Mouse (Mus musculus) cerebellum, adult 9-10 months (tissue): ENCODE data around the gene Sept6.
A peak's percentile ranks its signal among the peaks of the same experiment; 100 is the strongest.

Experiments used
- DNase-seq: peaks from one replicate; pipeline ENCODE4 v3.0.0; 2022

Gene Sept6

DNA sequence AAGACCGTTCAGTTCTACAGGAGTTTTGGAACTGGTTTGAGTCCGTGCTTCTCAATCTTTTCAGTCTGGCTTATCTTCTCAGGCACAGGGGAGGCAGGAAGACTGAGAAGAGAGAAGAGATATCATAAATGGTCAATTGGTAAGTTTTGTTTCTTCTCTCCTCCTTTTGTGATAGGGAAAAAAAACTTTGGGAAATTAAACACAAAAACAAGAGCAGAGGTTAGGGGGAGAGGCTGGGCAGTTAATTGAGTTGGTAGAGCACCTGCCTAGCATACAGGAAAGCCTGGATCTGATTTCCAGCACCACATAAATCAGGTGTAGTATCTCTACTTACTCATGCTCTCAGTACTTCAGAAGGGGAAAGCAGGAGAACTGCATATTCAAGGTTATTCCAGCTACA, at the start of gene Sept6:
Gene Sept6, minus strand, starts transcription at position 101 of the 400 bp plus-strand sequence.
- no peak for DNase-seq

DNA sequence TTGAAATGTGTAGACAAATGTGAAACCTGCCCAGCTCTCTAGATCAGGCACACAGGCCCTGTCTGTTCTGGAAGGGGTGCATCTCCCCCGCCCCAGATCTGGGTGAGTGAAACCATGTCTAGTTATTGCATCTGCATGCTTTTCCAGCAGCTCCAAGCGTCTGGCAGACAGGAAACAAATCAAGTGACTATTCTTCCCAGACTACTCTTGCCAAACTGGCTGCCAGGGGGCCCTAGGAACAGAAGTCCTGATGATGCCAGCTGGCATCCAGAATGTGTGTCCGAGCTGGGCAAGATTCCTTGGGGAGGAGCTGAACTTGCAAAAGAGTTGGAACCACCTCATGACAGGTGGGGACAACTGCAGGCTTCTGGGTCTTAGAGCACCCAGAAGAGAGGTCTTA, 36.8 kb upstream of the Sept6 start:
- DNase-seq: no peak

DNA sequence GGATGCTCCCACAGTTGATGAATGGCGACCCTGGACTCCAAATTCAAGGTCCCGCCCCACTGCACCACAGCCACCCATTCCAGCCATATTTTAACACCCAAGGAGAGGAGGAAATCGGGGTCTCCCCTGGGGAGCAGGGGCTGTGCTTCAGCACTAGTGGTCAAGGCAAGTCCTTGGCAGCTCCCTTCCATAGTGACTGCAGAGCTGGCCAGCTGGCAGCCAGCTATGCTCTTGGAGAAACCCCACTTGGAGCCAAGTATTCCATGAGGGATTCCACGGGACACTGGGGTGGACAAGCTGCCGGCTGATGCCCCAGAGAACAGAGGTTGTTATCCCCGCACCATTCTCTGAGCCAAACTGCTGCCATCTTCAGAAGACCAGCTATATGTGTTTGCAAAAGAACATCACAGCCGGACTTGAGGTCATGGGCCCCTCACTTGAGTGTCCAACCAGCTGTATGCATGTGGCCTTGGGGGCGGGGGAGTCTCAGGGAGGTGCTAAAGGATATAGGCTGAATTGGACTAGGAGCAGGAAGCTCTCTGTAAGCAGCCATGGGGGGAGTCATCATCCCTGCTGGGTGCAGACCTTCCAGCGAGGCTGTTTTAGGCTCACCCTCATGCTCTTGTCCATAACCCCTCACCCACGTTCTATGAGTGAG, 32.2 kb upstream of the Sept6 start:
- no peak for DNase-seq

DNA sequence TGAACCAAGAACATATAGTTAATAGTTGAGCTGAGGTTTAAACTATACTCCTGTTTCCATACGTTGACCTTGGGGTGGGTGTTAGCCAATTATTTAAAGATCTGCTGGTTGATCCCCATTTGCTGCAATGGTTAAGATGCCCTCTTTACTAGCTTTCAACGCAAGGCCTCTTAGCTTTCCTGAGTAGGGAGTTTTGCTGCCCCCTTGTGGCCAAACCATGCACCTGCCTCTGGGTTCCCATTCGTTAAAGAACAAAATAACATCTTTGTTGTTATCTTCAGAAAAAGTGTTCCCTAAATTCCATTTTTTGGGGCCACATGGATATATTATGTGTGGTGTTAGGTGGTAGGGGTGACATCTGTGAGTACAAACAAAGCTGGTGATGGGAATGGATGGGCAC, 31.1 kb upstream of the Sept6 start:
- DNase-seq: peak; percentile 75

DNA sequence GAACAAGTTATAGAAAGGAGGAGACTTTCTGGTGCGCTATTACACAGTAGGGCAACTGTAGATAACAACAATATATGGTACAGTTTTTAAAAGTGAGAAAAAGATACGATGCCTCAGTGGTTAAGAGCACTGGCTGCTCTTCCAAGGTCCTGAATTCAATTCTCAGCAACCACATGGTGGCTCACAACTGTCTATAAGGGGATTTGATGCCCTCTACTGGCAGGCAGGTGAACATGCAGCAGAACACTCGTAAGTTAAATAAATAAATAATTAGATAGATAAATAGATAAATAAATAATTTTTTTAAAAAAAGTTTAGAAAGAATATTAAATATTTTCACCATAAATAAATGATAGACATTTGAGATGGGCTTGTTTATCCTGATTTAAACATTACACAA, 27.5 kb upstream of the Sept6 start:
- DNase-seq: peak; percentile 8

DNA sequence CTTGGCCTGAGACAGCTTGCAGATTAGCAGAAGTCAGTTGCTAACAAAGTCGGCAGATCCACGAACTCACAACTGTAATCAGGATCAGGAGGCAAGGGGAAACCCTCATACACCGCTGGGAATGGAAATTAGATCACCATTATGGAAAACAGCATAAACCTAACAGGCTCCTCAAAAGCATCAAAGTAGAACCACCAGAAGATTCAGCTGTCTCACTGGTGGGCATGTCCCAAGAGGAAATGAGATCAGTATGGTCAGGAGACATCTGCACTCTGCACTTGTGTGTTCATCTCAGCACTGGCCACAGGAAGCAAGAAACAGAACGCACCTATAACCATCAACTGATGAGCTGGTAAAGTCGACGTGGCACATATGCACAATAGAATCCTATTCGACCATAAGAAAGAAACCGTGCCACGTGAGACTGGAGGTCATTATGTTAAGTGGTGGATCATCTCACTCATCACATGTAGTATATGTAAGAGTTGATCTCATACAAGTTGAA, 26.6 kb upstream of the Sept6 start:
- no peak for DNase-seq

DNA sequence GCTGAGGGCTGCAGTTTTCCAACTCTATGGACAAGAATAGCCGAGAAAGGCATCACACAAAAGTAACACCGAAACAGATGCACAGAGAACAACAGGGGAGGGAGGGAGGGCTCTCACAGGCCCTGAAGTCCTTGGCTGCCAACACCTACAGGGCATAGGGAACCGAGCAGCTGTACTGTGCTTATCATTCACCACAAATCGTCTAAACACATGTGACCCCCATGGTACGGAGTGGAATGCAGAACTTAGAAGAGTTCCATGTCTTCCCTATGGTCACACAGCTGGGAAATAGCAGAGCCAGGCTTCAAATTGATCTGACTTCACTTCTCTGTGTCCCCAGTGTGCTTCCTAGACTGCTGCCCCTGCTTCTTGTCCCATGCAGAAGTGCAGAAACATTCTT, 22.3 kb upstream of the Sept6 start:
- DNase-seq: no peak

DNA sequence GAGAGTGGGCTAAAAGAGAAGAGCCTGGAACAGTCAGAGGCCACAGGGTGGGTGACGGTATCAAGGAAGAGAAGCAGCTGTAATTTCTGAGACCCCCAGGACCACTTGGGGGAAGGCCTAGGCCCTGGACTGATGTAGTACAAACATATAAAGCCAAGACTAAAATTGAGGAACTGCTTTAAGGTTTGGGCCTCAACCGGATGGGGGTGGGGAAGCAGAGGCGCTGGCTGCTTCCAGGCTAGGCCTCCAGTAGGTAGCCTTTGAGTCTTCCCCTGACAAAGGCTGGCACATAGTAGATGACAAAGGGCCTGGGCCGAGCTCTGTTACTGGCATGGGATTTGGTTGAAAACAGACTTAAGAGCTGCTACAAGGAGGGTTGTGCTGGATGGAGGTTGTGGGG, 555 bp downstream of the Sept6 start:
- no peak for DNase-seq

DNA sequence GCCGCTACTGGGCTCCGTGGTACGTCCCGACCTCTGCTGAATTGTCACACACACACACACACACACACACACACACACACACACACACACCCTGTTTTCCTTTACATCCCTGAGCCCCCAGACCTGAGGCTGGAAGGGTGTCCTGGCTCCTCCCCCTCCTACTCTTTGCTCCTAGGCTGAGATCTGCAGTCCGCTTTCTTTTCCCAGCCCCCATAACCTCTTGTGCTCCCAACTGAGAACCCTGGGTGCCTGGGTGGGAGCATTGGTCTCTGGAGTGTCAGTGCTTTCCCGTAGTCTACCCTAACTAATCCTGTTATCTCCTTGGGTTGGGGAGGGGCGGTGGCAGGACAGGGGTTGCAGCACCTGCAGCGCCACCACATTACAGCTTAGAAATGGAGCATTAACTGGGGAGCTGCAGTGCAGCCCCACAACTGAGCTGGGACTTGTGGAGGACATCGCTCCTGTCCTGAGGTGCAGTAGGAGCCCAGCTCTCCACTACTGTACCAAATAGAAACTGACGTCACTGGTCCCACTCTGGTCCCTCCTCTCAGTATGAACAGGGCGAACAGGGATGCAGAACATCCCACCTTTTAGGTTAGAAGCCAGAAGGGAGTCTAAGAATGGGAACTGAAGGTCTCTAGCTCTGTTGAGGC, 1.7 kb downstream of the Sept6 start:
- peak; percentile 53 for DNase-seq

DNA sequence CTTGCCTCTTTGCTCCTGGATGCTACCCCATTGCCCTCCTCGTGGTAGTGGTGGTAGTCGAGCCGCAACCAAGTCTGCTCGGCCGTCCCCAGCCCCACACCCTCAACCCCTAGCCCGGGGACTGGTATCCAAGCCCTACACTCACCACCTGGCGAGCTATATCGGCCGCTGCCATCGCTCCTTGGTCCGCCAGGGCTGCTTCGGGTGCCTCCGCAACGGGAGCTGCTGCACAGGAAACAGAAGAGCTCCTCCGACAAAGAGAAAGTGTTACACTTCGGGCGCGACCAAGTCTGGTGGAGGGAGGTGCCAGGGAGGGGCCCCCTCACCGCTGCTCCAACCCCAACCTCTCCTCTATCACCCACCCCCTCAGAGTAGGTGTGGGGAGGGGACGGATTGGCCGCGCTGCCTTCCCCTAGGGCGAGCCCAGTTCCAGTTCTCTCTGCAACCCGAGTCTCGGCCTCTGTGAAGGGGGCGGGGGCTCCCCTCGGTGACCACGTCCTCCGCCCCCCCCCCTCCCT, 2.3 kb downstream of the Sept6 start:
- peak; percentile 66 for DNase-seq

DNA sequence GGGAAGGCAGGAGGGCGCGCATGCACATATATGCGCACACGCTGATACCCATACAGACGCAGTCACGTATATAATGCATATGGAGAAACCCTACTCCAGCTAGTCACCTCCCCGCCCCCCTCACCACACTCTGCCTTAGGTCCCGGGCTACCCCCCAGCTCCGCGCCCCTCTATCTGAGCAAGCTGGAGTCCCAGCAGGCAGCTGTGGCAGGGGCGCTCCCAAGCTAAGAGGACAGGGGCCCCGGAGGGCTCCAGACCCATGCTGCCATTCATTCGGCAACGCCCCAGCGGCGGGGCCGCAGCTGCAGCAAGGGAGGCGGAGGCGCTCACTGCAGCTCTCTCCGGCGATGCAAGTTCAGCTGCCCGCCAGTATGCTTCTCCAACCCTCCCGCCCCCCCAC, 2.8 kb downstream of the Sept6 start:
- DNase-seq: peak; percentile 41

DNA sequence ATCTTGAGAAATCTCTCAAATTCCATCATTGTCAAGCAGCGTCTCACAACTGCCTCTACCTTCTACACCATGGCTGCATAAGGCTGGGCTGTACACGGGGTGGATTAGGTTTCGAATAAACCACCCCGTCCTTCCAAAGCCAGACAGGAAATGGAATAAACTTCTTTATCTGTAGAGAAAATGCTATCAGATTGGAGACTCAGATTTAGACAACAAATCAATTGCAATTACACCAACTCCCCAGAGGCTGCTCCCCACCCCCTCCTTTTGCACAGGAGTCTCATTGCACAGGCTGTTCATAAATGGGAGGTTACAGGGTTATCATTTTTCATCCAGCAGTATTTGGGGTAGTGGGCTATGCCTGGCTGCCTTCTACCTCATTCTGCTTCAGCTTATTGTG, 3.7 kb downstream of the Sept6 start:
- no peak for DNase-seq

DNA sequence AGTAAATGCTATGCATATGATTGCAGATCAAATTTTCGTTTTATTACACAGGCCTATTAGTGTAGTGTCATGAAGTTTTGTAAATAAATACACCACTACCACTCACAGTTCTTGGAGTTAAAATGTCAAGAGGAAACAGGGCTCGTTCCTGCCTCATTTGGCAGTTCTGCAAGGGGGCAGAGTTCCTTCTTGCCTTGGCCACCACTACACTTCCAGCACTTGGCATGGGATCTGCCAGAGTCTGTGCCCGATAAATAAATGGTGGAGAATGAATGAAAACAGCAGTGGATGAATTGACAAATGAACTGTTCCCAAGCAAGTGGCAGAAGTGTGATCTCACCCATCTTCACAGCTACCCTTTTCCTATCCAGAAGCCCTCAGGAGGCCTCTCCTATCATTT, 6.6 kb downstream of the Sept6 start:
- DNase-seq: peak; percentile 26

DNA sequence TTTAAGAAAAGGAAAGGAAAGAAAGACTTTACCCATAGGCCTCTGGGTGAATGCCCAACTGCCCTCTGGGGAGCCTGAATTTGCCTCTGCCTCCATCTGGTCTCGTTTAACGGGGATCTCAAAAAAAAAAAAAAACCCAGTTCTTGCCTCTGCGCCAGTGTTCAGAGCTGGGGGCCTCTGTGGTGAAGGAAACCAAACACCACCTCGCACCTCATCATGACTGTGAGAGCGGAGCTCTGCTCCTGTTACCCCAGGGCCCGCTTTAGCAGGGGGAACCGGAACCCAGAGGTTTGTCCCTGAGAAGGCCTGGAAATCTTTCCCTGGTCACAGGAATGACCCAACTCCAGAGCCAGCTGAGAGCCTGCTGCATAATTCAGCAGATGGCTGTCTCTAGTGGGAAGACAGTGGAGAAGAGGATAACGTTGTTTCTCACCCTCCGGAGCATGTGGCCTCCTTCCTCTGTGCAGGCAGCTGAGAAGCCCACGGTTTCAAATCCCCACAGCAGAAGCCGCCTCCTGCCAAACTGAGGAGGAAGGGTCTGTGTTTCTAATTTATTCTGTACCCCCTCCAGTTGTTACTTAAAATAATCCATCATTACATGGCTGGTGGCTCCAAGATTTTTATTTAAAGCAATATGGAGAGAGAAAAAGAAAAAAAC, 7.8 kb downstream of the Sept6 start:
- peak; percentile 51 for DNase-seq

DNA sequence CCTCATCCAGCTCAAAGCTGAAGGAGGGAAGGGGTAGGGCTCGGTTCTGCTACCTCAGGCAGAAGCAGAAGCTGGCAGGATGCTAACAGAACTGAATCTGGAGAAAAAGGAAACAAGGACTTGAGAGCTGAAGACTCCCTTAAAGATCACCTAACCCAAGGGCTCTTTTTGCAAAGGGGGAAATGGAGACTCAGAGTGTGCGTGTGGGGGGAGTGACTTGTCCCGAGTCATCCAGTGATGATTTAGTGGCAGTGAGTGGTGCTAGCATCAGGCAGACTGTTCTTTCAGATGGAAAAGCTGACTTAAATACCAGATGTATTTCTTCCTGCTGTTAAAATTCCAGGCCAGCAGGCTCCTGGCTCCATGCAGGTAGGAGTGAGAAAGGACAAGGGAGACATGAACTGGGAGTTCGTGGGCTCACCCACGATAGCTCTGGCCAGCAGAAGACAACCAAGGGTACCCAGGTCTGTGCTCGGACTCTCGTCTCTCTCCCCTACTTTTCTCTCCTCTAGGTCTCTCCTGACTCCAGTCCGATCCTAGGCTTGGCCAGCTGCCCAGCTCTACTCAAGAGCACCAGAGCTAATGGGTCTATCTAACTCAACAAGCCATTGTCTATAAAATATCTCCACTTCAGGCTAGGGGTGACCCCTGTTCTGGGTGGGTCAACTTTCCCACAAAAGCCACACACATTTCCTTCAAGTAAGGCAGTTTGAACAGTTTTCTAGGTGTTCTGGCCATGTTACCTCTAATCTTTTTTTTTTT, 8.5 kb downstream of the Sept6 start:
- peak; percentile 58 for DNase-seq

DNA sequence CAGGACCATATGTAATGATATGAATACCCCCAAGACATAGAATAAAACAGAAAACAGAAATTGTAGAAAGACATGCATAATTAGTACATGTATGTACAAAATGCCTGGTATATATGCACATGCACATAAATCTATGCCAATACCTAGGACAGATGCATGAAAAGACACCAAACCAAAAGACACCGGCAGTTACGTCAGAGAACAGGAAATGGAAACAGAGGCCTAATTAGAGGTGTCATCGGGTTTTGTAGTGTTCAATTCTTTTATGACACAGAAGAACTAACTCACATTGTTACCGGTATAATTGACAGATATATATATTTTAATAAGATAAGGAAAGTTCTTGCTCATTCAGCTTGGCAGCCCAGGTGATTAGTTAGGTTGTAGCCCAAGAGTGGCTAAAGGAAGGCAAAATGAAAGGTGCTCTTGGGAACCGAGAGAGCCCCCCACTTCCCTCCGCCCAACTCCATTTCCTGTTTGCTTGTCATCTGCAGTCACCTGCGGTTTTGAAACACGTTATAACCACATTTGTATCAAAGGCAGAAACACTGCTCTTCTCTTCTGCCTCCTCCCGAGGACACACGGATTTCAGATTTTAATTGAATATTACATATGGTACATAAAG, 10.9 kb downstream of the Sept6 start:
- no peak for DNase-seq

DNA sequence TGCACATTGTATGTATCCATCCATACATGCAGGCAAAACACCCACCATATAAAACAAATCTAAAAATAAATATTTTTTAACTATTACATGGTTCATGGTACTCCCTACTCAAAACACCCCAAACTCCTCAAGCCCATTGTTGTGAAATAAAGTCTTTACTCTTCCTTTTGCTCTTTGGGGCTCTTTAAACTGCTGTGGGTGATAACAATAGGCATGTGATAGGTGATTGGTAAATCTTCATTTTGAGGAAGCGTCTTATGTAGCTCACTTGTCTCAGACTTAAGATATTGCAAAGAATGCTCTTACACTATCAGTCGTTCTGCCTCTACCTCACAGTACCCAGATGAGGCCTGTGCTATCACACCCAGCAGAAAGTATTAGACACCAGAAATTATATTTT, 13.7 kb downstream of the Sept6 start:
- DNase-seq: no peak

DNA sequence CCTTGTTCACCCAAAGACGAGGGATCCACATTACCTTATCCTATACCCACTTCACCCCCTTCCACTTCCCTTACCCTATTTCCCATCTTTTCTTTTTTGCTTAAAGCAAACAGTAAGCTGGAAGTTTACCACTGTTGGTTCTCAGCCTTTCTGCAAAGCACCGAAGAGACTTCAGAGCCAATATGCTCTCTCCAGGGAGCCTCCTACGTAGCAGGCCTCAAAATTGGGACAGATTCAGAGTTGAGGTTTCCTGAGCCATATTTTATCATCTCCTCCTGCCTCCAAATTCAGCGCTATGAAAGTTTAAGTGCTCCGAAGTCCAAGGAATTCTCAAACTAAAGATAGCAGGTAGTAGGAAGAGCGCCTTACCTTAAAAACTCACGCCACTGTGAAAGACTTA, 14.6 kb downstream of the Sept6 start:
- DNase-seq: no peak

DNA sequence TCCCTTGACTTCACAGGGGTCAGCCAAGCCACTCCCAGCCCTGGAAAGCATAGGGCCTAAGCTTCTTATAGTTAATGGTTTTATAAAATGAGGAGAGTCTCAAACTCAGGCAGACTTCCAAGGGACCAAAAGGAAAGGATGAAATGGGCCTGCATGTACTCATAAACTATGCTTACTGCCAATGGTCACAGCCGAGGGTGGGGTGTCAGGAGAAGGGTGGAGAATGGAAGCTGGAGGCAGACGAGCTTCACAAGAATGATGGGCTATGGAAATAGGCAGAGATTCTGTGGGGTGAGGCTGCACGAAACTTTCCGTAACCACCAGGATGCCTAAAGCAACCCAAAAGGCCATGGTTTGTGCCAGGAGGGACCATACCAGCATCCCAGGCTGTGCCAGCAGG, 15.3 kb downstream of the Sept6 start:
- peak; percentile 21 for DNase-seq

DNA sequence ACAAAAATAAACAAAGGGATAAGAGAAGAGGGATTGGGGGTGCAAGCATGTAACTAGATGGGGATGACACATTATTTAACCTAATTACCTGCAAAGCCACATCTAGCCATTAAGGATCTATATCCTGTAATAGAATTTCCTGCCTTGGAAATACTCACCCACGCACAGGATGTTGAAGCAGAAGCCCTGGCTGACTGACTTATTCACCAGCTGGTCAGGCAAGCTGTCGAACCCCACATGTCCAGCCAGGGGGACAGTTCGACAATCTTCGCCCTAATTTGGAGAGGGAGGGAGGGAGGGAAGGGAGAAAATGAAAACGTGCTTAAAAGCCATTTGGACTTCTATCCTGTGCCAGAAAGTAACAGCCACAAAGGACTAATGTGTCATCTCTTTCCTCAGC, 16.7 kb downstream of the Sept6 start:
- DNase-seq: peak; percentile 78

DNA sequence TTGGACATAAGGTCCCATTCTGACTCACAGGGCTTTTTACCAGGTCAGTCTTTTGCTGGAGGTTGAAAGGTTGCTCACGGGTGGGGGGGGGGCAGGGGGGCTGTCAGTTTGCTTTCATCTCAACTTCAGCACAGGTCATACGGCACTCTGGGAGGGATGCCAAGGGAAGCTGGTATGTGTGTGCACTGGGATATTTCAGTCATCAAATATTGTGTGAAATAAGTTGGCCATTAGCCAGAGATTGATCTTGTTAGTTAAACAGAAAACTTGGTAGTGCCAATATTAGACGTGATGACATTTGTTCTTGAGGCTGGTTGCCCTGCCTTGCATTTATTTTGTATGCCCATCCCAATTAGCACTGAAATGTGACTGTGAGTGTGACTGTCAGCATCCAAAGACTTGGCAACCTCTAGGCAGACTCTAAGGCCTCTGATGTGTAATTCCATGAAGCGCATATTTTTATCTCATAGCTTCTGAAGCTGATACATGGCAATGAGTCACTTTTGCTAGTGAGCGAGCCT, 18.6 kb downstream of the Sept6 start:
- peak; percentile 30 for DNase-seq

DNA sequence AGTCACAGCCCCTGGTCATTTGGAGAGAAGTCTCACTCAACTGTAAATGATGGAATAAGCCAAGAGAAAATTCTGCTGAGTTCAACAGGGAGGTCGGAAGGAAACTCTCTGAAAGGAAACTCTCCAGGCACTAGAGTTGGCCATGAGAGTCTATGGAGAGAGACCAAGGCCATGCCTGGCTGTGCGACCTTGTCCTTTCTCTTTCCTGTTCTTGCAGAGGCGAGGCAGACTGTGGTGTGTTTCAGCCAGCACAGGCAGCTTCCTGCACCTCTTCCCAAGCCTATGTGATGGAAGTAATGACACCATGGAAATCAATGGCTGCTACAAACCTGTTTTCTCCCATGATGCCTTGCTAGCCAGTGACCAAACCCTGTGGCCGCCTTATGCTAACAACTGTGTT, 20.4 kb downstream of the Sept6 start:
- DNase-seq: no peak

DNA sequence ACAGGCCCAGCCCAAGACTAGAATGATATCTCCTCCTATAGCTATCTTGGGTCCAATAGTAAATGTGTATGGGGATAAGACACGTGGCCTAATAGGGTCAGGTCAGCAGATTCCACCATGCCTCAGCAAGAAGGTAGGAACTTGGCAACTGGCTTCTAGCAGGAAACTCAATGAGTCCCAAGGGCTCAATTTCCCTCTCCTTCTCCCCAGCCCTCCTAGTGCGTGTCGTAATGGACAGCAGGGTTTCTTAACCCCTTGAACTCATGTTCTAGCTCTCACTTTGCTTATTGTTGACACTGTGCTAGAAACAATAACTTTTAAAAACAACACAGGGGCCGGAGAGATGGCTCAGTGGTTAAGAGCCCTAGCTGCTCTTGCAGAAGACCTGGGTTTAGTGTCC, 22.1 kb downstream of the Sept6 start:
- no peak for DNase-seq
